Mouse (Mus musculus): Measurements from ENCODE around the gene Asah2. TPM values are rescaled to one million over a fixed set of nuclear protein-coding genes. Genes with fewer than 3 reads are reported as not detected.
"Not testable (repeated sequence)": the region's sequence is repeated elsewhere in the genome, so short reads cannot be mapped to it uniquely, and the experiment has no call there.

The Asah2 gene
- polyA plus RNA-seq, 1 experiment from 2014 or later, result 0.58 TPM

- H3K36me3 ChIP-seq (ENCODE audit: control insufficient read depth, insufficient read depth); H3K27me3 ChIP-seq (ENCODE audit: control insufficient read depth, insufficient read depth, low read depth, low read length); H3K4me3 ChIP-seq (ENCODE audit: low read depth, low read length); H3K4me2 ChIP-seq (ENCODE audit: low read depth, low read length); H3K27ac ChIP-seq (ENCODE audit: low read length); H3K9ac ChIP-seq (ENCODE audit: low read depth, low read length); H3K4me1 ChIP-seq (ENCODE audit: control insufficient read depth, low read depth, low read length); ATAC-seq (ENCODE audit: low read depth); H3K9me3 ChIP-seq (replicated peaks; ENCODE audit: control insufficient read depth, low read length): not testable (repeated sequence)
- 85% methylated on average over 12 of the region's 17 CpGs for WGBS (ENCODE audit: insufficient replicate concordance)
These were observed 23.9 kb upstream of the Asah2 start for GRCm38 (mm10) chr19:32131707-32132488.

GRCm38 (mm10) chr19:32129281-32129680 is 21.3 kb upstream of the Asah2 start:
- no peak for ATAC-seq (ENCODE audit: low read depth)

GRCm38 (mm10) chr19:32127180-32127850 is 19.3 kb upstream of the Asah2 start:
- Histone ChIP-seq H3K27me3 (ENCODE audit: control insufficient read depth, insufficient read depth, low read depth, low read length) (no peaks in the 10 kb centered on the region), H3K36me3 (ENCODE audit: control insufficient read depth, insufficient read depth) (peaks cover 24% of the 10 kb centered on the region), H3K4me1 (ENCODE audit: control insufficient read depth, low read depth, low read length) (no peaks in the 10 kb centered on the region), H3K9me3 (replicated peaks; ENCODE audit: control insufficient read depth, low read length) (no peaks in the 10 kb centered on the region), H3K9ac (ENCODE audit: low read depth, low read length) (no peak overlapping the region), H3K4me3 (ENCODE audit: low read depth, low read length) (no peak overlapping the region), H3K27ac (ENCODE audit: low read length) (no peak overlapping the region), H3K4me2 (ENCODE audit: low read depth, low read length) (no peak overlapping the region)
- ATAC-seq (ENCODE audit: low read depth), result peak; percentile 27; the same call in 1 of the 2 replicates
- WGBS (ENCODE audit: insufficient replicate concordance), result 70% methylated on average over 10 of the region's 10 CpGs

More at GRCm38 (mm10) chr19:32129281-32129680, 21.3 kb upstream of the Asah2 start:
- H3K4me2 ChIP-seq (ENCODE audit: low read depth, low read length), result no peak overlapping the region
- H3K36me3 ChIP-seq (ENCODE audit: control insufficient read depth, insufficient read depth), result peaks cover 19% of the 10 kb centered on the region
- no peaks in the 10 kb centered on the region for H3K4me1 ChIP-seq (ENCODE audit: control insufficient read depth, low read depth, low read length)
- no peak overlapping the region for H3K4me3 ChIP-seq (ENCODE audit: low read depth, low read length)
- H3K9me3 ChIP-seq (replicated peaks; ENCODE audit: control insufficient read depth, low read length), result no peaks in the 10 kb centered on the region
- no peaks in the 10 kb centered on the region for H3K27me3 ChIP-seq (ENCODE audit: control insufficient read depth, insufficient read depth, low read depth, low read length)
- no peak overlapping the region for H3K9ac ChIP-seq (ENCODE audit: low read depth, low read length)
- no peak overlapping the region for H3K27ac ChIP-seq (ENCODE audit: low read length)
- 74% methylated on average over 8 of the region's 8 CpGs for WGBS (ENCODE audit: insufficient replicate concordance)

GRCm38 (mm10) chr19:32124155-32124554 is 16.1 kb upstream of the Asah2 start:
- Histone ChIP-seq H3K4me2 (ENCODE audit: low read depth, low read length) (no peak overlapping the region), H3K9ac (ENCODE audit: low read depth, low read length) (no peak overlapping the region), H3K27ac (ENCODE audit: low read length) (no peak overlapping the region), H3K36me3 (ENCODE audit: control insufficient read depth, insufficient read depth) (peaks cover 24% of the 10 kb centered on the region), H3K27me3 (ENCODE audit: control insufficient read depth, insufficient read depth, low read depth, low read length) (no peaks in the 10 kb centered on the region), H3K9me3 (replicated peaks; ENCODE audit: control insufficient read depth, low read length) (no peaks in the 10 kb centered on the region), H3K4me3 (ENCODE audit: low read depth, low read length) (no peak overlapping the region), H3K4me1 (ENCODE audit: control insufficient read depth, low read depth, low read length) (no peaks in the 10 kb centered on the region)
- WGBS (ENCODE audit: insufficient replicate concordance), result 86% methylated on average over 9 of the region's 9 CpGs
- ATAC-seq (ENCODE audit: low read depth), result no peak

GRCm38 (mm10) chr19:32123196-32123595 is 15.2 kb upstream of the Asah2 start:
- H3K27ac ChIP-seq (ENCODE audit: low read length), result no peak overlapping the region
- no peak for ATAC-seq (ENCODE audit: low read depth)
- no peak overlapping the region for H3K4me3 ChIP-seq (ENCODE audit: low read depth, low read length)
- no peaks in the 10 kb centered on the region for H3K9me3 ChIP-seq (replicated peaks; ENCODE audit: control insufficient read depth, low read length)
- H3K27me3 ChIP-seq (ENCODE audit: control insufficient read depth, insufficient read depth, low read depth, low read length), result no peaks in the 10 kb centered on the region
- no peaks in the 10 kb centered on the region for H3K4me1 ChIP-seq (ENCODE audit: control insufficient read depth, low read depth, low read length)
- H3K36me3 ChIP-seq (ENCODE audit: control insufficient read depth, insufficient read depth), result peaks cover 19% of the 10 kb centered on the region
- 84% methylated on average over 5 of the region's 5 CpGs for WGBS (ENCODE audit: insufficient replicate concordance)
- H3K9ac ChIP-seq (ENCODE audit: low read depth, low read length), result no peak overlapping the region
- H3K4me2 ChIP-seq (ENCODE audit: low read depth, low read length), result no peak overlapping the region

- Histone ChIP-seq H3K36me3 (ENCODE audit: control insufficient read depth, insufficient read depth) (peaks cover 17% of the 10 kb centered on the region), H3K9me3 (replicated peaks; ENCODE audit: control insufficient read depth, low read length) (no peaks in the 10 kb centered on the region)
- no peak for ATAC-seq (ENCODE audit: low read depth)
These were observed 12.8 kb upstream of the Asah2 start for GRCm38 (mm10) chr19:32120798-32121197.

GRCm38 (mm10) chr19:32119666-32120065 is 11.7 kb upstream of the Asah2 start:
- WGBS (ENCODE audit: insufficient replicate concordance), result 81% methylated on average over 2 of the region's 2 CpGs
- H3K9ac ChIP-seq (ENCODE audit: low read depth, low read length), result no peak overlapping the region
- peak; percentile 35; the same call in 1 of the 2 replicates for ATAC-seq (ENCODE audit: low read depth)

More at GRCm38 (mm10) chr19:32120798-32121197, 12.8 kb upstream of the Asah2 start:
- H3K4me1 ChIP-seq (ENCODE audit: control insufficient read depth, low read depth, low read length), result no peaks in the 10 kb centered on the region
- no peak overlapping the region for H3K27ac ChIP-seq (ENCODE audit: low read length)
- H3K9ac ChIP-seq (ENCODE audit: low read depth, low read length), result no peak overlapping the region
- no peak overlapping the region for H3K4me3 ChIP-seq (ENCODE audit: low read depth, low read length)
- H3K27me3 ChIP-seq (ENCODE audit: control insufficient read depth, insufficient read depth, low read depth, low read length), result no peaks in the 10 kb centered on the region
- no peak overlapping the region for H3K4me2 ChIP-seq (ENCODE audit: low read depth, low read length)
- 83% methylated on average over 1 of the region's 1 CpGs for WGBS (ENCODE audit: insufficient replicate concordance)

GRCm38 (mm10) chr19:32118496-32118895 is 10.5 kb upstream of the Asah2 start:
- 71% methylated on average over 3 of the region's 3 CpGs for WGBS (ENCODE audit: insufficient replicate concordance)

More at GRCm38 (mm10) chr19:32119666-32120065, 11.7 kb upstream of the Asah2 start:
- Histone ChIP-seq H3K4me3 (ENCODE audit: low read depth, low read length) (no peak overlapping the region), H3K36me3 (ENCODE audit: control insufficient read depth, insufficient read depth) (peaks cover 11% of the 10 kb centered on the region), H3K4me2 (ENCODE audit: low read depth, low read length) (no peak overlapping the region), H3K27me3 (ENCODE audit: control insufficient read depth, insufficient read depth, low read depth, low read length) (no peaks in the 10 kb centered on the region), H3K4me1 (ENCODE audit: control insufficient read depth, low read depth, low read length) (no peaks in the 10 kb centered on the region), H3K9me3 (replicated peaks; ENCODE audit: control insufficient read depth, low read length) (no peaks in the 10 kb centered on the region), H3K27ac (ENCODE audit: low read length) (no peak overlapping the region)

GRCm38 (mm10) chr19:32117484-32118018 is 9.5 kb upstream of the Asah2 start:
- H3K4me1 ChIP-seq (ENCODE audit: control insufficient read depth, low read depth, low read length), result no peaks in the 10 kb centered on the region
- no peaks in the 10 kb centered on the region for H3K9me3 ChIP-seq (replicated peaks; ENCODE audit: control insufficient read depth, low read length)
- ATAC-seq (ENCODE audit: low read depth), result no peak
- WGBS (ENCODE audit: insufficient replicate concordance), result 70% methylated on average over 6 of the region's 6 CpGs
- H3K27me3 ChIP-seq (ENCODE audit: control insufficient read depth, insufficient read depth, low read depth, low read length), result no peaks in the 10 kb centered on the region
- no peak overlapping the region for H3K27ac ChIP-seq (ENCODE audit: low read length)
- H3K4me2 ChIP-seq (ENCODE audit: low read depth, low read length), result no peak overlapping the region
- H3K36me3 ChIP-seq (ENCODE audit: control insufficient read depth, insufficient read depth), result 0 out of 2 replicates have a peak, but pooled peaks cover 3% of the 10 kb centered on the region
- H3K9ac ChIP-seq (ENCODE audit: low read depth, low read length), result no peak overlapping the region
- no peak overlapping the region for H3K4me3 ChIP-seq (ENCODE audit: low read depth, low read length)

More at GRCm38 (mm10) chr19:32118496-32118895, 10.5 kb upstream of the Asah2 start:
- Histone ChIP-seq H3K27me3 (ENCODE audit: control insufficient read depth, insufficient read depth, low read depth, low read length) (no peaks in the 10 kb centered on the region), H3K4me1 (ENCODE audit: control insufficient read depth, low read depth, low read length) (no peaks in the 10 kb centered on the region), H3K9me3 (replicated peaks; ENCODE audit: control insufficient read depth, low read length) (no peaks in the 10 kb centered on the region), H3K36me3 (ENCODE audit: control insufficient read depth, insufficient read depth) (0 out of 2 replicates have a peak, but pooled peaks cover 3% of the 10 kb centered on the region), H3K27ac (ENCODE audit: low read length) (no peak overlapping the region), H3K4me2 (ENCODE audit: low read depth, low read length) (no peak overlapping the region), H3K4me3 (ENCODE audit: low read depth, low read length) (no peak overlapping the region), H3K9ac (ENCODE audit: low read depth, low read length) (no peak overlapping the region)
- no peak for ATAC-seq (ENCODE audit: low read depth)
